Mouse (Mus musculus) embryonic facial prominence, embryonic 14.5 days (tissue): ENCODE results near the gene Cryl1. TPM values are rescaled to one million over a fixed set of nuclear protein-coding genes. Genes with fewer than 3 reads are reported as not detected.
A peak's percentile ranks its signal among the peaks of the same experiment; 100 is the strongest.

Experiments
- ATAC-seq: fragments of 200-750 bp; cut with Nextera tagmentation; 2 replicates; pipeline ENCODE4 v1.8.0; 2017; ENCODE audit warnings: low read depth, moderate number of reproducible peaks, moderate TSS enrichment
- DNase-seq: peaks from one replicate; pipeline ENCODE4 v3.0.0-alpha.2; 2015; ENCODE audit warnings: low spot score
- H3K27ac ChIP-seq: fragments of 300-500 bp; sonication (generic); replicated peaks from 2 replicates; pipeline ENCODE4 v1.5.1; 2014; ENCODE audit warnings: low read depth, mild to moderate bottlenecking, low read length, moderate library complexity
- H3K27me3 ChIP-seq: fragments of 300-500 bp; sonication (generic); replicated peaks from 2 replicates; pipeline ENCODE4 v1.6.1; 2014; ENCODE audit warnings: low read length; ENCODE audit not compliant: control insufficient read depth, insufficient read depth
- H3K36me3 ChIP-seq: fragments of 300-500 bp; sonication (generic); 2 replicates; pipeline ENCODE4 v1.6.1; 2014; ENCODE audit warnings: low read length, mixed read lengths; ENCODE audit not compliant: control insufficient read depth, insufficient read depth
- H3K4me1 ChIP-seq: fragments of 300-500 bp; sonication (generic); 2 replicates; pipeline ENCODE4 v1.6.1; 2014; ENCODE audit warnings: antibody characterized with exemption, low read length; ENCODE audit not compliant: control insufficient read depth, insufficient read depth
- H3K4me2 ChIP-seq: fragments of 300-500 bp; sonication (generic); 2 replicates; pipeline ENCODE4 v1.6.1; 2014; ENCODE audit warnings: low read depth, mild to moderate bottlenecking, low read length, moderate library complexity, mixed read lengths
- H3K4me3 ChIP-seq: fragments of 300-500 bp; sonication (generic); 2 replicates; pipeline ENCODE4 v1.5.1; 2014; ENCODE audit warnings: low read depth, mild to moderate bottlenecking, low read length
- H3K9ac ChIP-seq: fragments of 300-500 bp; sonication (generic); 2 replicates; pipeline ENCODE4 v1.6.1; 2014; ENCODE audit warnings: low read depth, mild to moderate bottlenecking, low read length, moderate library complexity, mixed read lengths
- H3K9me3 ChIP-seq: fragments of 300-500 bp; sonication (generic); 2 replicates; pipeline ENCODE4 v1.6.1; 2016; ENCODE audit warnings: low read length; ENCODE audit not compliant: control insufficient read depth
- WGBS: fragments of 180-500 bp; shearing (Covaris S2); extraction: QIAGEN DNeasy Blood & Tissue Kit; methylation state at CpG from one replicate; pipeline ENCODE4 v1.1.7; 2014; 5-methylcytosine and 5-hydroxymethylcytosine counted together
- polyA plus RNA-seq: library from polyadenylated mRNA; unstranded; fragments of >200 nt; fragmentation: Nextera tagmentation; extraction: Ambion mirVana; gene quantifications from 2 replicates; pipeline ENCODE4 v1.2.1, GENCODE M21; 2014

Gene Cryl1
- polyA plus RNA-seq, 1 experiment from 2014 or later: 32.0 TPM

GRCm38 (mm10) chr14:57343057-57343750 lies 55.1 kb downstream of the Cryl1 start:
- no peak for DNase-seq
- no peak overlapping the region for H3K4me2 ChIP-seq
- 0 out of 2 replicates have a peak, but pooled peaks cover 2% of the 10 kb centered on the region for H3K4me1 ChIP-seq
- no peaks in the 10 kb centered on the region for H3K9me3 ChIP-seq
- no peak overlapping the region for H3K27ac ChIP-seq
- no peaks in the 10 kb centered on the region for H3K27me3 ChIP-seq
- no peak for ATAC-seq
- no peak overlapping the region for H3K4me3 ChIP-seq
- WGBS: 57% methylated on average over 15 of the region's 15 CpGs
- H3K36me3 ChIP-seq: no peaks in the 10 kb centered on the region
- H3K9ac ChIP-seq: no peak overlapping the region

- Histone ChIP-seq H3K9ac (no peak overlapping the region), H3K4me1 (no peaks in the 10 kb centered on the region), H3K27me3 (no peaks in the 10 kb centered on the region), H3K4me2 (no peak overlapping the region), H3K9me3 (no peaks in the 10 kb centered on the region), H3K27ac (no peak overlapping the region), H3K36me3 (no peaks in the 10 kb centered on the region), H3K4me3 (no peak overlapping the region)
- no peak for ATAC-seq
- DNase-seq: no peak
- WGBS: 59% methylated on average over 6 of the region's 6 CpGs
Measured at GRCm38 (mm10) chr14:57342316-57343055, 55.8 kb downstream of the Cryl1 start.

- Histone ChIP-seq H3K9ac (no peak overlapping the region), H3K36me3 (no peaks in the 10 kb centered on the region), H3K9me3 (no peaks in the 10 kb centered on the region), H3K4me1 (no peaks in the 10 kb centered on the region), H3K27me3 (no peaks in the 10 kb centered on the region), H3K4me2 (no peak overlapping the region), H3K27ac (no peak overlapping the region), H3K4me3 (no peak overlapping the region)
- ATAC-seq: no peak
- 45% methylated on average over 6 of the region's 6 CpGs for WGBS
- DNase-seq: no peak
Measured at GRCm38 (mm10) chr14:57338666-57339065, 59.7 kb downstream of the Cryl1 start.

- H3K4me3 ChIP-seq: no peak overlapping the region
- H3K27me3 ChIP-seq: no peaks in the 10 kb centered on the region
- ATAC-seq (no peak), DNase-seq (no peak)
- H3K9ac ChIP-seq: no peak overlapping the region
- no peaks in the 10 kb centered on the region for H3K4me1 ChIP-seq
- 80% methylated on average over 6 of the region's 6 CpGs for WGBS
- no peaks in the 10 kb centered on the region for H3K36me3 ChIP-seq
- no peak overlapping the region for H3K4me2 ChIP-seq
- H3K27ac ChIP-seq: no peak overlapping the region
- no peaks in the 10 kb centered on the region for H3K9me3 ChIP-seq
Measured at GRCm38 (mm10) chr14:57334833-57335232, 63.5 kb downstream of the Cryl1 start.

- H3K4me2 ChIP-seq: no peak overlapping the region
- H3K9ac ChIP-seq: no peak overlapping the region
- no peaks in the 10 kb centered on the region for H3K9me3 ChIP-seq
- H3K27me3 ChIP-seq: no peaks in the 10 kb centered on the region
- H3K36me3 ChIP-seq: no peaks in the 10 kb centered on the region
- H3K27ac ChIP-seq: no peak overlapping the region
- H3K4me3 ChIP-seq: no peak overlapping the region
- no peaks in the 10 kb centered on the region for H3K4me1 ChIP-seq
- 78% methylated on average over 8 of the region's 8 CpGs for WGBS
- ATAC-seq: no peak
- DNase-seq: no peak
Measured at GRCm38 (mm10) chr14:57332503-57332902, 65.8 kb downstream of the Cryl1 start.

- Histone ChIP-seq H3K9ac (no peak overlapping the region), H3K4me2 (no peak overlapping the region), H3K9me3 (no peaks in the 10 kb centered on the region), H3K27ac (no peak overlapping the region), H3K4me1 (no peaks in the 10 kb centered on the region), H3K4me3 (no peak overlapping the region), H3K36me3 (no peaks in the 10 kb centered on the region), H3K27me3 (no peaks in the 10 kb centered on the region)
- DNase-seq: peak; percentile 46
- ATAC-seq: no peak; the same call in 1 of the 2 replicates
- WGBS: 58% methylated on average over 10 of the region's 10 CpGs
Measured at GRCm38 (mm10) chr14:57331097-57331496, 67.2 kb downstream of the Cryl1 start.

GRCm38 (mm10) chr14:57329600-57329999 lies 68.7 kb downstream of the Cryl1 start:
- H3K27ac ChIP-seq: no peak overlapping the region
- ATAC-seq: no peak

GRCm38 (mm10) chr14:57326771-57327170 lies 71.6 kb downstream of the Cryl1 start:
- no peak for ATAC-seq
- H3K9ac ChIP-seq: no peak overlapping the region
- no peak overlapping the region for H3K4me2 ChIP-seq
- DNase-seq: no peak
- H3K27ac ChIP-seq: no peak overlapping the region
- H3K4me1 ChIP-seq: no peaks in the 10 kb centered on the region
- H3K27me3 ChIP-seq: no peaks in the 10 kb centered on the region
- H3K36me3 ChIP-seq: no peaks in the 10 kb centered on the region
- WGBS: 76% methylated on average over 6 of the region's 6 CpGs
- no peaks in the 10 kb centered on the region for H3K9me3 ChIP-seq
- no peak overlapping the region for H3K4me3 ChIP-seq

More at GRCm38 (mm10) chr14:57329600-57329999, 68.7 kb downstream of the Cryl1 start:
- Histone ChIP-seq H3K9ac (no peak overlapping the region), H3K4me1 (no peaks in the 10 kb centered on the region), H3K4me3 (no peak overlapping the region), H3K4me2 (no peak overlapping the region), H3K9me3 (no peaks in the 10 kb centered on the region), H3K36me3 (no peaks in the 10 kb centered on the region), H3K27me3 (no peaks in the 10 kb centered on the region)
- no peak for DNase-seq
- 87% methylated on average over 15 of the region's 15 CpGs for WGBS
